Mouse (Mus musculus): ENCODE data around the gene Retnla. TPM values are rescaled to one million over a fixed set of nuclear protein-coding genes. Genes with fewer than 3 reads are reported as not detected.

Retnla gene
- polyA plus RNA-seq (2015; fragmentation: Nextera tagmentation; extraction: Ambion mirVana): 0.93 and 6.6 TPM in 2 replicates

DNA sequence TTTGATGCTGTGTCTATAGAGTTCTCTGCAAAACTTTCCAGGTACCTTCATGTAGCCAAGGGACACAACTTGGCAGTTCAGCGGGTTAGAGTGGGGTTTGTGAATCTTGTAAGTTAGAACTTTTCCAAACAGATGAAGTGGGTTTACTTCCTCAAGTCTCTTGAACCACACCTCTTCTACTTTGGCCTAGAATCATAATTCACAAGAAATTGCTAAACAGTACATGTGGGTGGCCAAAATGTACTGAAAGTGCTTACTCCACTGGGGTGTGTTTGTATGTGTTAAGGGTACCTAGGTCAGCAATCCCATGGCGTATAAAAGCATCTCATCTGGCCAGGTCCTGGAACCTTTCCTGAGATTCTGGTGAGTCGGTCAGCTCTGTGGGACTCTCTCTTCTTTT is at the start of gene Retnla:
Retnla (plus strand) TSS at position 286 of the 400 bp plus-strand sequence.
- 73% methylated on average over 3 of the region's 3 CpGs for WGBS
- no peak within 1 kb of the TSS for H3K9ac ChIP-seq (ENCODE audit: low read length)
- H3K4me2 ChIP-seq (ENCODE audit: low read depth, low read length): no peak within 1 kb of the TSS
- no peaks in the 10 kb centered on the region for H3K4me1 ChIP-seq (ENCODE audit: control insufficient read depth, insufficient read depth, low read length)
- H3K9me3 ChIP-seq (replicated peaks; ENCODE audit: control insufficient read depth, low read length): no peaks in the 10 kb centered on the region
- no peaks in the 10 kb centered on the region for H3K27me3 ChIP-seq (ENCODE audit: control insufficient read depth, insufficient read depth, low read length)
- no peak within 1 kb of the TSS for H3K27ac ChIP-seq (ENCODE audit: low read length)
- H3K36me3 ChIP-seq (ENCODE audit: control insufficient read depth, insufficient read depth): no peaks in the 10 kb centered on the region
- H3K4me3 ChIP-seq (ENCODE audit: low read length): no peak within 1 kb of the TSS
- no peak for ATAC-seq (replicated peaks; ENCODE audit: extremely low read depth, insufficient read depth, low FRiP score)

DNA sequence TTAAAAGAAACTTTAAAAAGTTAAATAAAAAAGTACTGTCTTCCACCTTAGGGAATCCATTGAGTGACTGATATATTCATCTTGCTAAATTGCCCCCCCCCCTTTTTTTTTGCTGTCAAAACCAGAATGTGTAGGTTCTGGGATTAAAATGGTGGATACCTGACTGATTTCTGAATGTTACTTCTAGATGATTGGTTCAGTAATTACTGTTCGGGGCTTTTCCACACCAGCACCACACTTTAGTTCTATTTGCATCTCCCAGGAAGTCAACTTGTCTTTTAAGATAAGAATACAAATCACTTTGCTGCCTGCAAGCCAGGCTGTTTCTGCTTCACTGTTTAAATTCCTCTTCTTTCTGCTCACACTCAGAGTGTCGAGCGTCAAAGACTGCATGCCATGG is 44.1 kb upstream of the Retnla start:
- Histone ChIP-seq H3K4me1 (ENCODE audit: control insufficient read depth, insufficient read depth, low read length) (no peaks in the 10 kb centered on the region), H3K4me2 (ENCODE audit: low read depth, low read length) (no peak overlapping the region), H3K4me3 (ENCODE audit: low read length) (no peak overlapping the region), H3K36me3 (ENCODE audit: control insufficient read depth, insufficient read depth) (no peaks in the 10 kb centered on the region), H3K27me3 (ENCODE audit: control insufficient read depth, insufficient read depth, low read length) (no peaks in the 10 kb centered on the region), H3K9ac (ENCODE audit: low read length) (no peak overlapping the region), H3K9me3 (replicated peaks; ENCODE audit: control insufficient read depth, low read length) (no peaks in the 10 kb centered on the region), H3K27ac (ENCODE audit: low read length) (no peak overlapping the region)
- 23% methylated on average over 3 of the region's 3 CpGs for WGBS
- no peak for ATAC-seq (replicated peaks; ENCODE audit: extremely low read depth, insufficient read depth, low FRiP score)

DNA sequence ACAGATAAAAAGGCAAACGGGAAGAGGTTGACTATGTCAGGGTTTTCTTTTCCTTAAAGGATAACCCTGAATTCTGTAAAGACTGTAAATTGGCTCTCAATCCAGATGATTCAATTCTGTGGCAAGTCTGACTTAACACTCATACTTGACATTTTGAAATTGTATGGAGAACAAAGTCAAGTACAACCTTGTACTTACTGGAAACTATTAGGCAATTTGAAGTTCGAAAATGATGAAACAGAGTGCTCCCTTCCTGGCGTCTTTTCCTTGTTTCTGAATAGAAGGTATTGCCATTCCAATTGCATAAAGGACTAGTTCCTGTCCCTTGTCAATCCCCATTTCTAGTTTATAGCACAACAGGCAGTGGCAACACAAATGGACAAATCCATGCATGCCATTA is 42.9 kb upstream of the Retnla start:
- no peaks in the 10 kb centered on the region for H3K36me3 ChIP-seq (ENCODE audit: control insufficient read depth, insufficient read depth)
- H3K4me3 ChIP-seq (ENCODE audit: low read length): no peak overlapping the region
- H3K9me3 ChIP-seq (replicated peaks; ENCODE audit: control insufficient read depth, low read length): no peaks in the 10 kb centered on the region
- H3K4me1 ChIP-seq (ENCODE audit: control insufficient read depth, insufficient read depth, low read length): no peaks in the 10 kb centered on the region
- 81% methylated on average over 3 of the region's 3 CpGs for WGBS
- no peak overlapping the region for H3K4me2 ChIP-seq (ENCODE audit: low read depth, low read length)
- H3K9ac ChIP-seq (ENCODE audit: low read length): no peak overlapping the region
- no peak for ATAC-seq (replicated peaks; ENCODE audit: extremely low read depth, insufficient read depth, low FRiP score)
- no peaks in the 10 kb centered on the region for H3K27me3 ChIP-seq (ENCODE audit: control insufficient read depth, insufficient read depth, low read length)
- H3K27ac ChIP-seq (ENCODE audit: low read length): no peak overlapping the region

DNA sequence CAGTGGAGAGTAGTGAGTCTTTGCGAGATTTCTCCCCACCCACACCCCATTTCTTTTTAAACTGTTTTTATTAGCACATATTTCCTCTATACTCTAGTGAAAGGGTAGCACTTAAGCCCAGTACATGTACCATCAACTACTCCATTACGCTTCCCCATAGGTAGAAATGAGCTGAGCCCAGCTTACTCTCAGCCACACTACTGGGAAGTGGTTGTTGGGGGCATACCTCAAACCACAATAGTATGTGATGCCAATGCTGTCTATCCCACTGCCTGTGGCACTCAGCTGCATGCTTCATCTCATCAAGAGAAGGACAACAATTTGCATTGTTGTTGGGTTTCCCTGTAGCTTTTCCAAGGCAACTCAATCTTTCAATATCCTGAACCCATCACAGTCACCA is 41.4 kb upstream of the Retnla start:
- Histone ChIP-seq H3K4me1 (ENCODE audit: control insufficient read depth, insufficient read depth, low read length) (no peaks in the 10 kb centered on the region), H3K9me3 (replicated peaks; ENCODE audit: control insufficient read depth, low read length) (no peaks in the 10 kb centered on the region), H3K9ac (ENCODE audit: low read length) (no peak overlapping the region), H3K27ac (ENCODE audit: low read length) (no peak overlapping the region), H3K36me3 (ENCODE audit: control insufficient read depth, insufficient read depth) (no peaks in the 10 kb centered on the region), H3K4me3 (ENCODE audit: low read length) (no peak overlapping the region), H3K27me3 (ENCODE audit: control insufficient read depth, insufficient read depth, low read length) (no peaks in the 10 kb centered on the region), H3K4me2 (ENCODE audit: low read depth, low read length) (no peak overlapping the region)
- ATAC-seq (replicated peaks; ENCODE audit: extremely low read depth, insufficient read depth, low FRiP score): no peak
- WGBS: 86% methylated on average over 2 of the region's 2 CpGs

DNA sequence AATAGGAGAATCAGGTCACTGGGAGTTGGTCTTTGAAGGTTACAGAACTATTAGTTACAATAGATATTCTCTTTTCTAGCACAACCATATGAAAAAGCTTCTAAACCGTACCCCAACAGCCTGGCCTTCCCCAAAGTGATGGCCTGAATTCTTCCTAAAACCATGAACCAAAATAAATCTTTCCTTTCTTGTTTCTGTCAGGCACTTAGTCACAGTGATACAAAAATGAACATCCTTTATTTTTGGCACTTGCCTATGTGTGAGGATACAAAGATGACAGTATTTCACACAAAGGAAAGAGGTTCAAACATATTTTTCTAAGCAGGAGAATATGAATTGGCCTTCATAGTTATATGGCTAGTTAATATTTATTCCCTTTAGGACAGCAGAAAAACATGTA is 36.9 kb upstream of the Retnla start:
- ATAC-seq (replicated peaks; ENCODE audit: extremely low read depth, insufficient read depth, low FRiP score): no peak
- 67% methylated on average over 1 of the region's 1 CpGs for WGBS

DNA sequence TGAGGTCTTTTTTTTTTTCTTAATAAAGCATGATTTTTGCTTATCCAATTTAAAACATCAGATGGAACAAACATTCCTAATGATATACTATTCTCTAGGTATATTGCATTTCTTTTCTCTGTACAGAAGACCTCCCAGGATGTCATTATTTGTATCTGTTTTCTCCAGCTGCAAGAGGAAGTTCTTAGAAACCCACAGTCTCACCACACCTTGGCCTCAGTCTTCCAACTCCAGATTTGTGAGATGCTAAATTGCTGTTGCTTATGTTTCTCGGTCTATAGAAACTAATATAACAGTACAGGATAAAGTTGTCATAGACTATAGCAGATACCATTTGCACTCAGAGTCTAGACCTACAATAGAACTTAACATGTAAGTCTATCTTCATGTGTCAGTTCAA is 35.8 kb upstream of the Retnla start:
- Histone ChIP-seq H3K9me3 (replicated peaks; ENCODE audit: control insufficient read depth, low read length) (no peaks in the 10 kb centered on the region), H3K4me3 (ENCODE audit: low read length) (no peak overlapping the region), H3K4me1 (ENCODE audit: control insufficient read depth, insufficient read depth, low read length) (no peaks in the 10 kb centered on the region), H3K4me2 (ENCODE audit: low read depth, low read length) (no peak overlapping the region), H3K36me3 (ENCODE audit: control insufficient read depth, insufficient read depth) (no peaks in the 10 kb centered on the region), H3K27ac (ENCODE audit: low read length) (no peak overlapping the region), H3K27me3 (ENCODE audit: control insufficient read depth, insufficient read depth, low read length) (no peaks in the 10 kb centered on the region), H3K9ac (ENCODE audit: low read length) (no peak overlapping the region)
- no peak for ATAC-seq (replicated peaks; ENCODE audit: extremely low read depth, insufficient read depth, low FRiP score)
- 64% methylated on average over 1 of the region's 1 CpGs for WGBS

More for the DNA sequence above, 36.9 kb upstream of the Retnla start:
- Histone ChIP-seq H3K4me3 (ENCODE audit: low read length) (no peak overlapping the region), H3K9me3 (replicated peaks; ENCODE audit: control insufficient read depth, low read length) (no peaks in the 10 kb centered on the region), H3K4me1 (ENCODE audit: control insufficient read depth, insufficient read depth, low read length) (no peaks in the 10 kb centered on the region), H3K4me2 (ENCODE audit: low read depth, low read length) (no peak overlapping the region), H3K27me3 (ENCODE audit: control insufficient read depth, insufficient read depth, low read length) (no peaks in the 10 kb centered on the region), H3K36me3 (ENCODE audit: control insufficient read depth, insufficient read depth) (no peaks in the 10 kb centered on the region), H3K27ac (ENCODE audit: low read length) (no peak overlapping the region), H3K9ac (ENCODE audit: low read length) (no peak overlapping the region)

DNA sequence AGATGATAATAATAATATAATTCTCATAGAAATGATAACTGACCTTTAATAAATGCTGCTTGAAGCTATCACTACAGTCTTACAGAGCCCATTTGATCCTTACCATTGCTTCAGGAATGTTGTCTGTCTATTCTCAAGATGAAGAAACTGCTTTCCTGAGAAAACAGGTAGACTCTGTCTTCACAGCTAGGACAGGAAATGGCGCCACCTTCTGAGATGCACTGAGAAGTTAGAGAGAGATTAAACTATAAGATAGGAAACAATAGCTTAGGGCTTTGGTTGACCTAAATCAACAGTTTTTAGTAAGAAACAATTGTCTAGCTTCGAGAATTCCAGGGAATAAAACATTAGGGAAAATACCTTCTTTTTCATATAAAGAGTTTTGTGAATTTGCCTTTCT is 33.0 kb upstream of the Retnla start:
- Histone ChIP-seq H3K4me3 (ENCODE audit: low read length) (no peak overlapping the region), H3K4me1 (ENCODE audit: control insufficient read depth, insufficient read depth, low read length) (no peaks in the 10 kb centered on the region), H3K4me2 (ENCODE audit: low read depth, low read length) (no peak overlapping the region), H3K9ac (ENCODE audit: low read length) (no peak overlapping the region), H3K9me3 (replicated peaks; ENCODE audit: control insufficient read depth, low read length) (no peaks in the 10 kb centered on the region), H3K36me3 (ENCODE audit: control insufficient read depth, insufficient read depth) (no peaks in the 10 kb centered on the region), H3K27me3 (ENCODE audit: control insufficient read depth, insufficient read depth, low read length) (no peaks in the 10 kb centered on the region), H3K27ac (ENCODE audit: low read length) (no peak overlapping the region)
- no peak for ATAC-seq (replicated peaks; ENCODE audit: extremely low read depth, insufficient read depth, low FRiP score)
- 44% methylated on average over 2 of the region's 2 CpGs for WGBS

DNA sequence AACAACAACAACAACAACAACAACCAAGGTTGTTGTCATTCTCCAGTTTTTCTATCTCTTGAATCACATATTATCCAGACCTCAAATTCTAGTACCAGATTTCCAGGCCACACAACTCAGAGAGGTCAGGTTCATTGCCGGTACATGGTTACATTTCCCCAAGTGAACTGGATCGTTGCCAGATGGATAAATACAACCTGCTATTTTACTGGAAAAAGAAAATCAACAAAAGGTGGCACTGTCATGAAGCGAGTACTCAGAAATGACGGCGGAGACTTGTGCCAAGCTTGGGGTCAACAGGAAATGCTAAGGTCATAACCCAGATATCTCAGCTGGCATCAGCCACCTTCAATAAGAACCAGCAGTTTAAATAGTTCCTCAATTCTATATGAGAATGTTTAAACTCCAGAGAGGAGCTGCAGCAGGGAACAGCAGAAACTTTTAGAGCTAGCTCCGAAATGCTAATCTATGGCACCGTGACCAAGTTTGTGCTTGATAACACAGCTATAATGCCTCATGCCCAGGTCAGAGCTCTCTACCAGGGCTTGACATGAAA is 30.4 kb upstream of the Retnla start:
- no peaks in the 10 kb centered on the region for H3K4me1 ChIP-seq (ENCODE audit: control insufficient read depth, insufficient read depth, low read length)
- no peaks in the 10 kb centered on the region for H3K27me3 ChIP-seq (ENCODE audit: control insufficient read depth, insufficient read depth, low read length)
- no peaks in the 10 kb centered on the region for H3K9me3 ChIP-seq (replicated peaks; ENCODE audit: control insufficient read depth, low read length)
- H3K4me2 ChIP-seq (ENCODE audit: low read depth, low read length): no peak overlapping the region
- H3K4me3 ChIP-seq (ENCODE audit: low read length): no peak overlapping the region
- no peaks in the 10 kb centered on the region for H3K36me3 ChIP-seq (ENCODE audit: control insufficient read depth, insufficient read depth)
- H3K9ac ChIP-seq (ENCODE audit: low read length): no peak overlapping the region
- no peak overlapping the region for H3K27ac ChIP-seq (ENCODE audit: low read length)
- WGBS: 61% methylated on average over 7 of the region's 7 CpGs
- no peak for ATAC-seq (replicated peaks; ENCODE audit: extremely low read depth, insufficient read depth, low FRiP score)

DNA sequence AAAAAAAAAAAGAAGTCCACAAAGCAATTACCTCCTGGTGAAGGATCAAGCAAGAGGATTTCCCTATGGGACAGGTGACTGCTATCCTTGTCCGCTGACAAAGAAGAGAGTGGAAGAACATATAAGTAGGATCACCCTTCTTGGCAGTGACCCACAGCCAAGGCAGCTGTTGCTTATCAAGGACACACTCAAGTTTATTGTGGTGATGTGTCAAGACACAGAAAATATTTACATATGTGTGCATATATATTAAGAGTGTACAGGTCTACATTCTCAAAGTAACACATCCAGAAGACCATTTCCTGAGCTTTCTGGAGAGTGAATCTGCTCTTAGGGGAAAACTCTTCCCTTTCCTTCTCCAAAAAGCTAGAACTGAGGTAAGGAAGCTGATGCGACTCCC is 25.7 kb upstream of the Retnla start, which contains the start of gene Retnlb:
Retnlb (plus strand) TSS at position 162 of the 400 bp plus-strand sequence.
- H3K4me1 ChIP-seq (ENCODE audit: control insufficient read depth, insufficient read depth, low read length): no peaks in the 10 kb centered on the region
- no peaks in the 10 kb centered on the region for H3K27me3 ChIP-seq (ENCODE audit: control insufficient read depth, insufficient read depth, low read length)
- ATAC-seq (replicated peaks; ENCODE audit: extremely low read depth, insufficient read depth, low FRiP score): no peak
- H3K27ac ChIP-seq (ENCODE audit: low read length): no peak within 1 kb of the TSS
- H3K9me3 ChIP-seq (replicated peaks; ENCODE audit: control insufficient read depth, low read length): no peaks in the 10 kb centered on the region
- WGBS: 86% methylated on average over 2 of the region's 2 CpGs
- H3K4me2 ChIP-seq (ENCODE audit: low read depth, low read length): no peak within 1 kb of the TSS
- H3K4me3 ChIP-seq (ENCODE audit: low read length): no peak within 1 kb of the TSS
- H3K9ac ChIP-seq (ENCODE audit: low read length): no peak within 1 kb of the TSS
- H3K36me3 ChIP-seq (ENCODE audit: control insufficient read depth, insufficient read depth): no peaks in the 10 kb centered on the region

All from heart, embryonic 16.5 days (tissue).